Mouse (Mus musculus) brain, adult 2 months (tissue): Measurements from ENCODE around the gene 4921536K21Rik.

Experiments used
- DNase-seq: peaks from one replicate; pipeline ENCODE4 v3.0.0; 2011; ENCODE audit warnings: low read depth, low spot score

The 4921536K21Rik gene

GRCm38 (mm10) chr11:3894406-3895281 is at the start of gene 4921536K21Rik, which contains the start of gene Dusp18:
TSS of gene 4921536K21Rik (minus strand) at chr11:3895098.
TSS of gene Dusp18 (plus strand) at chr11:3895240.
- peak; percentile 96 for DNase-seq

DNA sequence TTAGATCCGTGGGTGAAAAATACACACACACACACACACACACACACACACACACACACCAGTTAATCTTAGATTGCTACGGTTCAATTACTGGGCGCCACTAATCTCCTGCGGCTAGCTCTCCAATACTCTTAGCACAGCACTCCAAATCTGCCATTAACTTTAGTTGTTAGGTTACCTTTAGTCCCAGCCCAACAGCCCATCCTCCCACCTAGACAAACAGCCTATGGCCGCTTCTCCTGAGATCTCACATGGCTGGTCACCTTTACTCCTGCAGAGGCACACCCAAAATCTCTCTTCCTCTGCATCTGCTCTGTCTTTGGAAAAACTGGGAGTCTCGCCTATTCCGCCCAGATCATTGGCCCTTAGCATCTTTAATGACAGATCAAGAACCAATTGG is 46.5 kb upstream of the 4921536K21Rik start:
- no peak for DNase-seq

DNA sequence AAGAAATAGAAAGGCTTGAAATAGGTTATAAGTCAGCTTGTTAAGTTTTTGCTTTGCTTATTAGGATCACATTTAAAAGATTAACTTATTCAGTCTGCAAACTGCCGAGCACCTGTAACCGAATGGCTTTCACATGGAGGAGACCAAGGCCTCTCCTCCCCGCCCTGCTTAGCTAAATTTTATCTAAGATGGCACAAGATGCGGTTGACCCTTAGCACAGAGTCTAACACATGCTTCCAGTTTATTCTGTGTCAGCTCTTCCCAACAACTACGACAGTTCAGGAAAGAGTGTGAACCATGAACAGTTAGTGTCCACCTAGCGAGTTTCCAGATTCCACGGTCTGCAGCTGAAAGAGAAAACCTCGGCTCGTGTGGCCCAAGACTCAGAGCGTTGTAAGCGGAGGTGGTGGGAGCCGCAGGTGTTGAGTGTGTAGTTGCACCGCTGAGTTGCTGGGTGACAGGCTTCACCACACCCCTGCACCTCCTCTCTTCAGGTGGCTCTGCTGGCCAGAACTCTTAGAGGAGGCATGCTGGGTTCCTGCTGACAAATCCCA is 42.5 kb upstream of the 4921536K21Rik start:
- no peak for DNase-seq

- DNase-seq, result peak; percentile 24
These were observed 41.4 kb upstream of the 4921536K21Rik start for GRCm38 (mm10) chr11:3936318-3936717.

GRCm38 (mm10) chr11:3935135-3935534 is 40.2 kb upstream of the 4921536K21Rik start:
- DNase-seq, result no peak

DNA sequence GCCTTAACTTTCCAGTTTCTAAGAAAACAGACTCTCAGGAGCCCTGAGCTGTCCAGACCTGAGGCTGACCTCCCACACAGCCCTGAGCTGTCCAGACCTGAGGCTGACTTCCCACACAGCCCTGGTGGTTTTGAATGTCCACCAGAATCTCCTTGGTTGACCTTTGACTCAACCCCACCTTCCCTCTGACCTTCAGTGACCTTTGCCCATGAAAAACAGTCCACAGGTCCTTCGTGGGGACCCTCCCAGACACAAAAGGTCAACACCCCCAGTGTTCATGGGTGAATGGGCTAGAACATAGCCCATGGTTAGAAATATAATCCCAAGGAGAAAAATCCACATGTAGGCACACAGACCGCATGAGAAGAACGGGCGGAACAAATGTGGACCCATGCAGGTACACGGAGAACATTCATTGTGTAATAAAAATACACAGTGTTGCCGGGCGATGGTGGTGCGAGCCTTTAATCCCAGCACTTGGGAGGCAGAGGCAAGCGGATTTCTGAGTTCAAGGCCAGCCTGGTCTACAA is 38.9 kb upstream of the 4921536K21Rik start:
- no peak for DNase-seq

GRCm38 (mm10) chr11:3931511-3932211 is 36.8 kb upstream of the 4921536K21Rik start, which contains the start of gene Tcn2:
TSS of gene Tcn2 (minus strand) at chr11:3932159.
- DNase-seq, result peak; percentile 69

- no peak for DNase-seq
These were observed 36.0 kb upstream of the 4921536K21Rik start for GRCm38 (mm10) chr11:3930931-3931330.

- no peak for DNase-seq
These were observed 35.1 kb upstream of the 4921536K21Rik start for GRCm38 (mm10) chr11:3930019-3930418.

- no peak for DNase-seq
These were observed 31.0 kb upstream of the 4921536K21Rik start for GRCm38 (mm10) chr11:3925916-3926315.

DNA sequence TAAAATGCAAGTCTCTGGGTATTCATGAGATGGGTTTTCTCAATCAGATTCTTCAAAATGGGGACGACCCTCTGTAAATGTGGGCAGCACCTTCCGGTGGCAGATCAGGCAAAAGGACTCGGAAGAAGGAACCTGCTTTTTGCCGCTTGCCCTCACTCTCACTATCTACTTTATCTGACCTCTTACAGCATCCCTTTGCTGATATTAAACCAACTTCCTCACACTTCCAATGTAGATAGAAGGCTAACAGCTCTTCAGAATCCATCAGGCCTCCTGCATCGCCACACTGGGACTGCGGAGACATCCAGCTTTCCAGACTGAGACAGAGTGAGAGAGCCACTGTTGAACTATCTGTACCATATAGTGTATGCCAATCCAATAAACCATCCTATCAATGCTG is 27.8 kb upstream of the 4921536K21Rik start:
- DNase-seq, result no peak

GRCm38 (mm10) chr11:3922115-3922514 is 27.2 kb upstream of the 4921536K21Rik start:
- DNase-seq, result no peak

- DNase-seq, result peak; percentile 80
These were observed 26.5 kb upstream of the 4921536K21Rik start for GRCm38 (mm10) chr11:3921281-3921850.

DNA sequence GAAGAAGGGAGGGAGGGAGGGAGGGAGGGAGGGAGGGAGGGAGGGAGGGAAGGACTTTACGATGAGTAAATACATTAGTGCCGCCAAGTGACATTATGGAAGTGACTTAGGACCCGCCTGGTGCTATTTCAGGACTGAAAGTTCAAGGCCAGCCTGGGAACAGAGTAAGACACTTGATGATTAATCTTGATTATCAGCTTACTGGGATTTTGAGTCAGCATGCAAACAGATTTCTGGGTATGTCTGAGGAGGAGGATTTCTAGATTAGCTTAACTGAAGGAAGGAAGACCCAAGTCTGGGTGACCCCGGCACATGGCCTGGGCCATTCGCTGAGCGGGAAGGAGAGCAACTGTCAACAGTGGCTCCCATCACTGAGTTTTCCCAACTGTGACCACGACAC is 25.6 kb upstream of the 4921536K21Rik start:
- DNase-seq, result no peak

GRCm38 (mm10) chr11:3918738-3919137 is 23.8 kb upstream of the 4921536K21Rik start:
- peak; percentile 80 for DNase-seq

GRCm38 (mm10) chr11:3914109-3914840 is 19.4 kb upstream of the 4921536K21Rik start, which contains the start of gene Slc35e4:
TSS of gene Slc35e4 (minus strand) at chr11:3914664.
- DNase-seq, result peak; percentile 92

GRCm38 (mm10) chr11:3913316-3914108 is 18.6 kb upstream of the 4921536K21Rik start:
- peak; percentile 98 for DNase-seq

DNA sequence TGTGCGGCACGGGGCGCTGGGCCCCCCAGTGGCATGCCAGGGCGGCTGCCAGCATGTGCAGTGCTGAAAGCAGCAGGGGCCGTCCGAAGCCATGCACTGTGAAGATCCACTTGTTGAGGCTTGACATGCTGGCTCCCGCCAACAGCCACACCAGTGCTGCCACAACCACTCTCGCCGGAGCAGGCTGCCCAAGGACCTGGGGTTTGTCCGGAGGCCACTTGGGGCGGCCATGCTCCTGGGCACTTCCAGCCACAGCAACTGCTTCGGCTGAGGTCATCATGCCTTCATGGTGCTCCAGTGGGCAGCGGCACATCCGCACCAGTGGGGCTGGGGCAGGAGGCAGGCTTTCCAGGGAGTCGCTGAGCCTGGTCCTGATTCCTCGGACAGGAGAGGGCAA is 18.0 kb upstream of the 4921536K21Rik start:
- DNase-seq, result peak; percentile 50

DNA sequence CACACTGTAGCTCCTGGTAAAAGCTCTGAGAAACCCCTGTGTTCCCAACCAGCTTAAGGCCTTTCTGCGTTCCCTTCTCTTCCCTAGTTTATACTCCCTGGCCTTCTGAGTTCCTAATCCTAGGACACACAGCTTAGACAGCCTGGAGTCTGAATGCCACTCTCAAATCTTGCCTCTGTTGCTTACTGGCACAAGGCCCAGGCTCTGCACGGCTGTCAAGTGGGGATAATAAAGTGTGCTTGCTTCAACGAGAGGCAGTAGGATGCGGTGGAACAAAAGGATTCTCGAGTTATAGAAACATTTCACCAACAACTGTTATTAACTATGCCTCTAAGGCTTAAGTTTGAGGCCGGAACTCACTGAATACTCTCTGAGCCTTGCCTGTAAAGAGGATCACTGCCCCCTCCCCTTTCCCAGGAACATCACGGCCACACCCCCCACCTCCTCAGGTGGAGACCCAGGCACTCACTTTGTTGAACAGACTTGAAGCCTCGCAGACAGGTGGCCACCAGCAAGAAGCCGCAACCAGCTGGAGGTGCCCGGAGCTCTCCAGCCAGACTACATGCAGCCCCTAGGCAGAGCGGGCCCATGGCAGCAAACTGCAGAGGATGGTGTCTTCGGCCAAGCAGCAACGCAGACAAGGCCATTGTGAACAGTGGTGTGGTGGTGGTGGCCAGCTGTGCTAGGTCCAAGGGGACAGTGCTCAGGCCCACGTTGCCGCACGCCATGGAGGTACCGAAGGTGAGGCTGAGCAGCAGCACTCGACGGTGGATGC is 17.4 kb upstream of the 4921536K21Rik start:
- peak; percentile 79 for DNase-seq
